Mouse (Mus musculus): Measurements from ENCODE around the gene Pakap.

DNA sequence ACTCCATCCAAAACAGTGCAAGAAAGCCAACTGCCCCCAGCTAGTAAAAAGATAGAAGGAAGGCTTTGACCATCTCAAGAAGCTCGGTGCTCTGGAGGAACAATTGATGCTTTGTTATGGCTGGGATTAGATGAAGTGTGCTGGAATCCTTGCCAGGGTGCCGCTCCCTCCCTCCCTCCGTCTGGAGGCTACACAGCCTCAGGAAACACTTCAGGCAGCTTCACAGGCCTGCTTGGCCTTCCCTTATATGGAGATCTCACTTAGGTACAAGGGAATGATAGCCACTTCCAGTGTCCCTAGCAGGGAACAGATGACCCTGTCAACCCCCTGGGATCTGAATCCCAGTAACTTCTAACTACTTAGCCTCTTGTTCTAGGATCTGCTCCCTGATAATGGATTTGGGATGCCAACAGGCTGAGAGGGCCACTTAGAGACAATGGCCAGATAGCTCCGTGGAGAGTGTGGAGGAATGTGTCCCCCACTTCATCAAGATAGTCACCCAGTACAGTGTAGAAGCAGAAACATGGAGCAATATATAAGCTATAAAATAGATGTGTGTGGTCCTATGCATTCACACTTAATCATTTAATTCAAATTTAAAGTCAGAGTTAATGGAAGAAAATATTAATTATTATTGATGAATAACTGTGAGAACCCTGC is 29.8 kb upstream of the Pakap start:
- no peak for TF ChIP-seq TAL1 (IDR thresholded peaks at IDR 0.05; ENCODE audit: low read length)
- TF ChIP-seq GATA1 (IDR thresholded peaks at IDR 0.05; ENCODE audit: low read length): no peak

Measured in erythroblast, embryonic 14.5 days (primary cell).